Mouse (Mus musculus) limb, embryonic 11.5 days (tissue): Measurements from ENCODE around the gene Tpgs1. TPM values are rescaled to one million over a fixed set of nuclear protein-coding genes. Genes with fewer than 3 reads are reported as not detected.

ENCODE experiments used
- ATAC-seq: fragments of 200-750 bp; cut with Nextera tagmentation; 2 replicates; pipeline ENCODE4 v1.8.0; 2017; ENCODE audit warnings: low read depth; ENCODE audit not compliant: insufficient number of reproducible peaks, low FRiP score, low TSS enrichment
- DNase-seq: peaks from one replicate; pipeline ENCODE4 v3.0.0-alpha.2; 2015; ENCODE audit warnings: low spot score
- H3K27ac ChIP-seq: fragments of 300-500 bp; sonication (generic); replicated peaks from 2 replicates; pipeline ENCODE4 v1.5.1; 2014; ENCODE audit warnings: low read depth, mild to moderate bottlenecking, low read length
- H3K27me3 ChIP-seq: fragments of 300-500 bp; sonication (generic); 2 replicates; pipeline ENCODE4 v1.6.1; 2014; ENCODE audit warnings: mild to moderate bottlenecking, low read length, mixed read lengths; ENCODE audit not compliant: control insufficient read depth, insufficient read depth
- H3K36me3 ChIP-seq: fragments of 300-500 bp; sonication (generic); 2 replicates; pipeline ENCODE4 v1.6.1; 2014; ENCODE audit warnings: mild to moderate bottlenecking, low read length, moderate library complexity, mixed read lengths; ENCODE audit not compliant: control insufficient read depth, insufficient read depth
- H3K4me1 ChIP-seq: fragments of 300-500 bp; sonication (generic); 2 replicates; pipeline ENCODE4 v1.6.1; 2014; ENCODE audit warnings: low read length, mixed read lengths; ENCODE audit not compliant: control insufficient read depth, insufficient read depth
- H3K4me2 ChIP-seq: fragments of 300-500 bp; sonication (generic); 2 replicates; pipeline ENCODE4 v1.6.1; 2014; ENCODE audit warnings: low read depth, mild to moderate bottlenecking, moderate library complexity; ENCODE audit not compliant: severe bottlenecking
- H3K4me3 ChIP-seq: fragments of 300-500 bp; sonication (generic); 2 replicates; pipeline ENCODE4 v1.5.1; 2014; ENCODE audit warnings: low read depth, low read length
- H3K9ac ChIP-seq: fragments of 300-500 bp; sonication (generic); 2 replicates; pipeline ENCODE4 v1.6.1; 2014; ENCODE audit warnings: mild to moderate bottlenecking, low read length
- H3K9me3 ChIP-seq: fragments of 300-500 bp; sonication (generic); 2 replicates; pipeline ENCODE4 v1.6.1; 2016; ENCODE audit warnings: low read length; ENCODE audit not compliant: control insufficient read depth
- WGBS: fragments of 180-500 bp; shearing (Covaris S2); extraction: QIAGEN DNeasy Blood & Tissue Kit; methylation state at CpG from one replicate; pipeline ENCODE4 v1.1.7; 2014; 5-methylcytosine and 5-hydroxymethylcytosine counted together
- polyA plus RNA-seq: library from polyadenylated mRNA; unstranded; fragments of >200 nt; fragmentation: Nextera tagmentation; extraction: Ambion mirVana; gene quantifications from 2 replicates; pipeline ENCODE4 v1.2.1, GENCODE M21; 2014

Tpgs1 gene
- polyA plus RNA-seq, 1 experiment from 2014 or later: 70.9 TPM

DNA sequence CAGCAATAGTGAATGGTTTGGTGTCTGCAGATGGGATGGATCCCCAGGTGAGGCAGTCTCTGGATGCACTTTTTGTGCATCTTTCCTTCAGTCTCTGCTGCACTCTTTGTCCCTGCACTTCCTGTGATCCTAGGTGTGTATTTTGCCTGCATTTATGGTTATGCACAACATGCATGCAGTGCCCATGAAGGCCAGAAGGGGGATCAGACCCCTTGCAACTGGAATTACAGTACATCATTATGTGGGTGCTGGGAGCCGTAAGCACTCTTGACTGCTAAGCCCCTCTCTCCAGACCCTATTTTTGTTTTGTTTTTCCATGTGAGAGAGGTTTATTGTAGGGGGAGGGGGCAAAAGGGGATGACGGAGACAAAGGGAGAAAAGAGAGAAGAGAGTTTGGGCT, 8.9 kb upstream of the Tpgs1 start:
- DNase-seq (no peak), ATAC-seq (no peak)
- Histone ChIP-seq H3K9ac (no peak overlapping the region), H3K4me3 (no peak overlapping the region), H3K4me1 (no peaks in the 10 kb centered on the region), H3K27ac (no peak overlapping the region), H3K9me3 (no peaks in the 10 kb centered on the region), H3K4me2 (no peak overlapping the region), H3K36me3 (no peaks in the 10 kb centered on the region), H3K27me3 (no peaks in the 10 kb centered on the region)
- WGBS: 78% methylated on average over 2 of the region's 2 CpGs

DNA sequence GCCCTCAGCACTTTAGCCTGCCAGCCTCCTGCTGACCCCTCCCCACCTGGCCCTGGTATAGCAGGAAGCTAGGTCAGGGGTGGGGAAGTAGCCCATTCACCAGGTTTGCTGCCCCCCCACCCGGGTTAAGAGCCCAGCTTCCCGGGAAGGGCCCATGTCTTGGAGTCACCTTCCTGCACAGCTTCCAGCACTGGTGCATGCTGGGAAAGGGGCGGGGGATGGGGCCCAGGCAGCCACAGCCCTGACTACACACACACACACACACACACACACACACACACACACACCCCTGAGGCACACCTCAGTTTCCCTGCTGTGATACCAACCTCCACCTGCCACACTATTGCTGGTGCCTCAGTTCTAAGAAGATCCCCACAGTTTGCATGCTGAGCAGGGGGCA, 7.3 kb upstream of the Tpgs1 start:
- no peaks in the 10 kb centered on the region for H3K4me1 ChIP-seq
- DNase-seq: no peak
- no peak overlapping the region for H3K27ac ChIP-seq
- H3K36me3 ChIP-seq: no peaks in the 10 kb centered on the region
- H3K27me3 ChIP-seq: no peaks in the 10 kb centered on the region
- ATAC-seq: no peak
- H3K9me3 ChIP-seq: no peaks in the 10 kb centered on the region
- no peak overlapping the region for H3K4me2 ChIP-seq
- 48% methylated on average over 3 of the region's 3 CpGs for WGBS
- H3K4me3 ChIP-seq: no peak overlapping the region
- H3K9ac ChIP-seq: no peak overlapping the region

- ATAC-seq (peak; percentile 36; the same call in 1 of the 2 replicates), DNase-seq (peak; percentile 94)
- Histone ChIP-seq H3K36me3 (no peaks in the 10 kb centered on the region), H3K4me3 (no peak within 1 kb of the TSS), H3K27me3 (no peaks in the 10 kb centered on the region), H3K27ac (no peak within 1 kb of the TSS), H3K4me1 (no peaks in the 10 kb centered on the region), H3K9me3 (no peaks in the 10 kb centered on the region), H3K9ac (no peak within 1 kb of the TSS), H3K4me2 (no peak within 1 kb of the TSS)
- WGBS: 10% methylated on average over 13 of the region's 13 CpGs
Observed at GRCm38 (mm10) chr10:79664131-79664665, 5.0 kb upstream of the Tpgs1 start, which contains the start of gene Madcam1. Gene Madcam1, plus strand, starts transcription at chr10:79664559.

DNA sequence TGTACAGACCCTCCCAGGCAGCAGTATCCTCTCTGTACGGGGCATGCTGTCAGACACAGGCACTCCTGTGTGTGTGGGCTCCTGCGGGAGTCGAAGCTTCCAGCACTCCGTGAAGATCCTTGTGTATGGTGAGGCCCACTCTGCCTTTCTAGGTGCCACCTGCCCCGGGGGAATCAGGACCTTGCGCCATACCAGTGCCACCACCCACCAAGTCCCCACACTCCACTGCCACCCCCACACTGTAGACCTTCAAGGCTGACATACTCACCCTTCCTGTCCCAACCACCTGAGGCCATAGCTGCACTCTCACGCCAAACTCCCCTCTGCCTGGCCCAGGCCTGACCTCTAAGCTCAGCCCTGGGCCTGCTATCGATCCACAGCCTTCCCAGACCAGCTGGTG, 4.1 kb upstream of the Tpgs1 start:
- Histone ChIP-seq H3K4me1 (peaks cover 2% of the 10 kb centered on the region), H3K4me2 (no peak overlapping the region), H3K4me3 (no peak overlapping the region), H3K36me3 (no peaks in the 10 kb centered on the region), H3K27ac (no peak overlapping the region), H3K9me3 (no peaks in the 10 kb centered on the region), H3K27me3 (no peaks in the 10 kb centered on the region), H3K9ac (no peak overlapping the region)
- DNase-seq: no peak
- ATAC-seq: no peak
- 82% methylated on average over 8 of the region's 8 CpGs for WGBS

GRCm38 (mm10) chr10:79666493-79666892, 2.7 kb upstream of the Tpgs1 start:
- H3K9me3 ChIP-seq: no peaks in the 10 kb centered on the region
- no peaks in the 10 kb centered on the region for H3K27me3 ChIP-seq
- no peak overlapping the region for H3K4me2 ChIP-seq
- ATAC-seq: no peak
- DNase-seq: no peak
- peaks cover 8% of the 10 kb centered on the region for H3K4me1 ChIP-seq
- H3K27ac ChIP-seq: no peak overlapping the region
- no peaks in the 10 kb centered on the region for H3K36me3 ChIP-seq
- H3K4me3 ChIP-seq: no peak overlapping the region
- no peak overlapping the region for H3K9ac ChIP-seq
- WGBS: 66% methylated on average over 9 of the region's 9 CpGs

DNA sequence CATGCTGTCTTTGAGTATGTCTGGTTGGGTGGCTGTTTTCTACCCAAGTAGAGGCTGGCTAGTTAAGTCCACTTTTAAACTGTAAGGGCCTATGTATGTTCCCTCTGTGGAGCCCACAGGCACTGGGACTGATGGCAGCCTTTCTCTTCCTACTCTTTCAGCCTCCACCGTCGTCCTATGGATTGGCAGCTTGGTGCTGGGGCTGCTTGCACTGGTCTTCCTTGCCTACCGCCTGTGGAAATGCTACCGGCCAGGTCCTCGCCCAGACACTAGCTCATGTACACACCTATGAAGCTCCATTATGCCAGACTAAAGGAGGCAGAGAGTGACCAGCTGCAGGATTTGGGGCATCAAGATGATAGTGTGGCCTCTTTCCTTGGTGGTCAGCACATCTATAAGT, 1.1 kb upstream of the Tpgs1 start:
- no peak overlapping the region for H3K4me2 ChIP-seq
- 83% methylated on average over 5 of the region's 5 CpGs for WGBS
- no peaks in the 10 kb centered on the region for H3K9me3 ChIP-seq
- H3K9ac ChIP-seq: no peak overlapping the region
- H3K4me3 ChIP-seq: no peak overlapping the region; the same call in 1 of the 2 replicates
- H3K27ac ChIP-seq: no peak overlapping the region
- no peak for DNase-seq
- H3K27me3 ChIP-seq: no peaks in the 10 kb centered on the region
- H3K4me1 ChIP-seq: peaks cover 8% of the 10 kb centered on the region
- no peak for ATAC-seq
- peaks cover 3% of the 10 kb centered on the region; the same call in 1 of the 2 replicates for H3K36me3 ChIP-seq

DNA sequence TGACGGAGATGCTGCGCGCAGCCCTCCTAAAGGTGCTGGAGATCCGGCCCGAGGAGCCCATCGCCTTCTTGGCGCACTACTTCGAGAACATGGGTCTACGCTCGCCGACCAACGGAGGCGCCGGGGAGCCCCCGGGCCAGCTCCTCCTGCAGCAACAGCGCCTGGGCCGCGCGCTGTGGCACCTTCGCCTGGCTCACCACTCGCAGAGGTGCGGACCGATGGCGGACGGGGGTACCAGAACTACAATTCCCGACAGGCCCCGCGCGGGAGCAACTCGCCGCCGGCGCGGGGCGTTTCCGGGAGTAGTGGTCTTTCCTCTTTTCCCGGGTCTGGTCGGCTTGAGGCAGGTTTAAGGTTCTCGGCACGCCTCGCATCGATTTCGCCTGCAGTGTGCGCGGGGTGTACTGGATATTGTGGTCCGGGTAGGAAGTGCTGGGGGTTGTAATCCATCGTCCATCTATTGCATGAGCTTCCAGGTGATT, 448 bp downstream of the Tpgs1 start:
- Histone ChIP-seq H3K9ac (peak overlapping the region; percentile 95), H3K4me2 (peak overlapping the region; percentile 91), H3K36me3 (peaks cover 3% of the 10 kb centered on the region; the same call in 1 of the 2 replicates), H3K9me3 (no peaks in the 10 kb centered on the region), H3K4me3 (peak overlapping the region; percentile 98), H3K27ac (peak overlapping the region; percentile 95), H3K4me1 (peaks cover 8% of the 10 kb centered on the region), H3K27me3 (no peaks in the 10 kb centered on the region)
- ATAC-seq: peak; percentile 49; the same call in 1 of the 2 replicates
- DNase-seq: peak; percentile 91
- WGBS: 0% methylated on average over 47 of the region's 47 CpGs

DNA sequence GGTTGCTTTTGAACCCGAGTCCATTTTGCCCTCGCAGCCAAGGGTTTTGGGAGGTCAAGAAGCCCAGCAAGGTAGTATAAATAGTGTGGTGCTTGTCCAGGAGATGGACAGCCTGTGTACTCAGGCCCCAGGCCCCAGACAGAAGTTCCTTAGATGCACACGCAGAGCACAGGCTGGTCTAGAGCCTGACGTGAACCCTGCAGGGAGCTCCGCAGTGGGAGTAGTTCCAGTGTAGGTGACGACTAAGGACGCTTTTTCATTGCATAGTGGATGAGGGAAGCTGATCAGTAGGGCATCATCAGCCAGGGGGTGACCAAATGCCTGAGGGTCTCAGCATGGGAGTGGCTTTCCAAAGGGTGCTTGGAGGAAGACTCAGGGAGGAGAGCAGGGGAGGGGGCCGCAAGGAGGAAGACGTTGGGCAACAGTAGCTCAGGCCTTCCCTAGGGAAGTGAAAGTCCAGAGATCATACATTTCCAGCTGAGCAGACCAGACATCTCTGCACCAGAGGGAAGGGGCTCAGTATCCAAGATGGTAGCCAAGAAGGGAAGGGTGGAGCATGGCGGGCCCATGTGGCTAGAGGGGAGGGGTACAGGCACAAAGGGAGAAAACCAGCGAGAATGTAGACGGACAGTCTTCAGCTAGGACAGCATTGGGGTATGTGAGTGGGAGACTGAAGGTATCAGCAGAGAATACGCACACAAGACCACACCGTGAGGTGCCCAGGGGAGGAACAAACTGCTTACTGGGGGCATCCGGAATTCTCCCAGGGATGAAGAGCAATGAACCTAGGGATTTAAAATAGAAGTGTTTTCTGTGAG, 1.1 kb downstream of the Tpgs1 start:
- DNase-seq (no peak), ATAC-seq (0 out of 2 replicates have a peak, but pooled peaks have one; percentile 7)
- Histone ChIP-seq H3K9me3 (0 out of 2 replicates have a peak, but pooled peaks cover 1% of the 10 kb centered on the region), H3K4me3 (peak overlapping the region; percentile 98), H3K4me1 (peaks cover 8% of the 10 kb centered on the region), H3K27ac (peak overlapping the region; percentile 95), H3K9ac (peak overlapping the region; percentile 95), H3K27me3 (no peaks in the 10 kb centered on the region), H3K36me3 (peaks cover 3% of the 10 kb centered on the region; the same call in 1 of the 2 replicates), H3K4me2 (peak overlapping the region; percentile 91)
- 36% methylated on average over 15 of the region's 15 CpGs for WGBS
